Mouse (Mus musculus) heart, postnatal 0 days (tissue): ENCODE measurements around the gene Car2.

Source experiments
- CTCF ChIP-seq: IDR thresholded peaks from 2 replicates; pipeline ENCODE4 v1.5.1; 2016; ENCODE audit warnings: antibody characterized with exemption, control low read depth, low read depth
- EP300 ChIP-seq: IDR thresholded peaks from 2 replicates; pipeline ENCODE4 v1.6.1; 2016; ENCODE audit warnings: antibody characterized with exemption, low read depth

DNA sequence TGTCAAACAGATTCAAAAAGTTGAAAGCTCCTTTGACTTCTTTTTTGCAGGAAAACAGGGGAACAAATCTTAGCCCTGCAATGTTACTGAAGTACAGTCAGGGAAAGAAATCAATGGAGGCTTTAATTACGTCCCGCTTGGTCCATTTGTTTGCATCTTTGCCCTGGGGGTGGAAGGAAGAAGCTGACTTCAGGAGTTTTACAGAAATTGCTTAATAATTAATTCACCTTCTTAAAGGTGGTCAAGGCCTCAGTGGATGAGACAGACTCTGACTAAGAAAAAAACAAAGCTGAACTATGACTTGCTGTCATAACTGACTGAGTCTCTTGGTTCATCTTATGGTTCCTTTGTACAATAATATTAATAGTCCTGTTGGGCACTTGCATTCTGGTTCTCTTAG lies 59.6 kb downstream of the Car2 start:
- no peak for TF ChIP-seq EP300
- TF ChIP-seq CTCF, result no peak
